Mouse (Mus musculus) bone marrow macrophage, adult 2 months (primary cell): ENCODE results near the gene Prkrip1. TPM values are rescaled to one million over a fixed set of nuclear protein-coding genes. Genes with fewer than 3 reads are reported as not detected.
"Not testable (repeated sequence)": the region's sequence is repeated elsewhere in the genome, so short reads cannot be mapped to it uniquely, and the experiment has no call there.

Source experiments
- H3K27ac ChIP-seq: 2 replicates; pipeline ENCODE4 v1.5.1; 2012; ENCODE audit warnings: low read depth, low read length; ENCODE audit not compliant: insufficient read depth
- H3K4me1 ChIP-seq: 2 replicates; pipeline ENCODE4 v1.6.1; 2012; ENCODE audit warnings: low read length; ENCODE audit not compliant: control insufficient read depth, insufficient read depth
- H3K4me3 ChIP-seq: 2 replicates; pipeline ENCODE4 v1.5.1; 2012; ENCODE audit warnings: mild to moderate bottlenecking, low read length, moderate library complexity; ENCODE audit not compliant: insufficient read depth
- CTCF ChIP-seq: IDR thresholded peaks from 2 replicates; pipeline ENCODE4 v1.5.1; 2012; ENCODE audit warnings: low read depth, mild to moderate bottlenecking, low read length, moderate library complexity
- POLR2A ChIP-seq: IDR thresholded peaks from 2 replicates; pipeline ENCODE4 v1.6.1; 2012; ENCODE audit warnings: mild to moderate bottlenecking, low read depth, low read length, borderline replicate concordance
- polyA plus RNA-seq: library from polyadenylated mRNA; stranded (reverse); fragments of >200 nt; gene quantifications from 2 replicates; pipeline ENCODE4 v1.2.4, GENCODE M21; 2012; ENCODE audit not compliant: missing spikeins, insufficient read depth, insufficient read length

Prkrip1 gene
- polyA plus RNA-seq, 1 experiment = 22.7 TPM

DNA sequence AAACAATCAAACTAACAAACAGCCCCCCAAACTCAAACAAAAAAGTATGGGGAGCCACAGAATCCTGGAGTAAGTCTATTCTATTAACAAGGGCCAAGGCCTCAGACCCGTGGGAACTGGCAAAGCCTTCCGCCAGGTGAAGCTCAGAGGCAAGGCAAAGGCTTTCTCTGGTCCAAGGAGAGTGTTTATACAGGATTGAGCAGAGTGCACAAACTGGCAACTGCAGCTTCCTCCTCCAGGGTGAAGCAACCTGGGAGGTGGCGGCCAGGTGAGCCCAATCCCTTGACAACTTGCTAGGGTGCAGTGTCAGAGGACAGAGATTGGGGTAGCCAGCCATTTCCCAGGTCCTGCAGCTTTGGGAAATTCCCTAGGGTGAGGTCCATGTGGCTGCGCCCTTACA lies 31.5 kb downstream of the Prkrip1 start:
- H3K27ac ChIP-seq = no peak overlapping the region
- H3K4me3 ChIP-seq = no peak overlapping the region
- H3K4me1 ChIP-seq = peaks cover 11% of the 10 kb centered on the region
- TF ChIP-seq CTCF (no peak), POLR2A (no peak)

DNA sequence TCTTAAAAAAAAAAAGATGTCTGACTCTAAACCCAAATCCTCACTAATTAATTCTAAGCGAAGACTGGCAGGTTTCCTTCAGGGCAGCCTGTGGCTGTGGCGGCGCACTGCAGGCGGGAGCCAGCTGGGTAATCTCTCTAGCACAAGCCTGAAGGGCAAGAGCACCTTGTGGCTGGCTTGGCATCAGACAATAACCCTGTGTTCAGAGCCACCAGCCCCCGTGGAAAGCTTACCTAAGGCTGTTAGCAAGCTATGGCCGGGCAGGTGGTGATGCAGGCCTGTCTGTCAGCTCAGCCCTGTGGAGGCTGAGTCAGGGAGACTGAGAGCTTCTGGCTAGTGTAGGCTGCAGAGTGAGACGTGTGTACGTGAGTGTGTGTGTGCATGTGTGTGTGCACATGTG lies 33.5 kb downstream of the Prkrip1 start:
- H3K4me1 ChIP-seq = peaks cover 7% of the 10 kb centered on the region

DNA sequence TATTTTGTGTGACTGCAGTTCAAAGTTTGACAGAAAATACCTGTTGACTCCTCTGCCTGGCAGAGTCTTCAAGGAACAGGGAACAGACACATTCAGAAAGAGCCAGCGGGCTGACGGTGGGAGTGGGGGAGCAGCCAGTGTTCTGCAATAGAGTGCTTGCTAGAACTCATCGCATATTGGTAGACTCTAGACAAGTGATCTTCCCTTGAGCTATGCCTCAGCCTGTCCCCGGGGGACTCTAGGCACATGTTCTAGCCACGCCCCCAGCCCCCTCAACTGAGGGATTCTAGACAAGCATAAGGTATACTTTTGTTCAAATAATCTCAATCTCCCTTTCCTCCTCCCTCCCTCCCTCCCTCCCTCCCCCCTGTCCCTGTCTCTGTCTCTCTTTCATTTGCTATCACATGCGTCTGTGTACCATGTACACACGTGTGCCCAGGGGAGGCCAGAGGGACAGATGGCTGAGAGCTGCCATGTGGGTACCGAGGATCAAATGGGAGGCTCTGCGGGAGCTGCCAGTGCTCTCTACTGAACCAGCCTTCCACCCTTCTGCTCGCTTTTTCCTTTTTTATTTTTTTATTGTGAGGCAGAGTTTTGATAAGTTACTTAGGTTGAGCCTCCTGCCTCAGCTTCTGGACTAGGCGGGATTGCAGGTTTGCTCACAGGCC lies 34.8 kb downstream of the Prkrip1 start:
- TF ChIP-seq CTCF = no peak
- H3K4me3 ChIP-seq = no peak overlapping the region
- H3K4me1 ChIP-seq = no peaks in the 10 kb centered on the region
- H3K27ac ChIP-seq = no peak overlapping the region

More for the DNA sequence above, 33.5 kb downstream of the Prkrip1 start:
- Histone ChIP-seq H3K27ac (no peak overlapping the region), H3K4me3 (no peak overlapping the region)
- TF ChIP-seq CTCF (no peak), POLR2A (no peak)

DNA sequence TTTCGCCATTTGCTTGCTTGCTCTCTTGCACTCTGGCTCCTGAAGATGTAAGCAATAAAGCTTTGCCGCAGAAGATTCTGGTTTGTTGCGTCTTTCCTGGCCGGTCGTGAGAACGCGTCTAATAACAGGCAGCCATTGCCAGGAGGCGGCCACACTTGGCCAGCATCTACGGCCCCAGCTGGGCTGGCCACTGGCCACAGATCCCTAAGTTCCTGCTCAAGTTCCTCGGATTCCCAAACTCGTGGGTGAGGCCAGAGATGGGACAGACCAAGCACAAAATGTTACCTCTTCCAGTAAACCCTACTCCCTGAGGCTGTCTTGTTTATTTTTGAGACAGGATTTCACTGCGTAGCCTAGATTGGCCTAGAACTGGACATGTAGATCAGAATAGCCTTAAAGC lies 38.7 kb downstream of the Prkrip1 start:
- not testable (repeated sequence) for H3K27ac ChIP-seq, H3K4me3 ChIP-seq, H3K4me1 ChIP-seq

DNA sequence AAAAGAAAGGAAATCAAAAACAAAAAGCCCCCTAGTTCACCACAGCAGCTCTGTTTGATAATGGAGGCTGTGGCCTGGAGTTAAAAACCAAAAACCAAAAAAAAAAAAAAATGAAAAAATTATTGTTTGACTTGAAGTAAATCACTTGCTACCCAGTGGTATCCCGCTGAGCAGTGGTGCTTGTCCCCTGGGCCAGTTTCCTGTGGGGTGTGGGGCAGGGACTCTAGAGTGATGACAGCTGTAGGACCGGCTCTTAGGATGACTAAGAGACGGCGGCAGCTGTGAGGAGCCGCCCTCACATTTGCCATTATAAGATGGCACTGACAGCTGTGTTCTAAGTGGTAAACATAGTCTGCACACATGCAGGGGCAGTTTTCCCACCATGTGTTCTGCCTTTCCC lies 43.4 kb downstream of the Prkrip1 start:
- Histone ChIP-seq H3K27ac (no peak overlapping the region), H3K4me1 (peaks cover 12% of the 10 kb centered on the region), H3K4me3 (no peak overlapping the region)
- TF ChIP-seq POLR2A (no peak), CTCF (no peak)

DNA sequence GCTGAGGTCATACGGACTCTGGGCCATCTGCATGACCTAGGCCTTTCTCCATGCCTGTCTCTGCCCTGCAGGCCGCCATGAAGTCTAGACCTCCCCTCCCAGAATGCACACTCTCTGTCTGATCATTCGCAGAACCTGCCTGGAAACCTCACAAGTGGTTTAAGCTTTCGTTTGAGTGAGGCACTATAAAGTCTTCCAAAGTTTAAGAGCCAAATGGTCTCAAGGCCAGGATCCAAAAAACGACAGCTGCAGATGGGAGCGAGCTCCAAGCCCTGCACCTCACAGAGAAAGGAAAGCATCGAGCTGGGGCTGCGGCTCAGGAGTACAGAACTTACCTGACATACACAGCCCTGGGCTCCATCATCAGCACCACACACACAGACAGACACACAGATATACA lies 46.4 kb downstream of the Prkrip1 start:
- H3K4me1 ChIP-seq = peaks cover 27% of the 10 kb centered on the region
- no peak overlapping the region for H3K27ac ChIP-seq
- no peak overlapping the region for H3K4me3 ChIP-seq
- TF ChIP-seq CTCF (no peak), POLR2A (no peak)

DNA sequence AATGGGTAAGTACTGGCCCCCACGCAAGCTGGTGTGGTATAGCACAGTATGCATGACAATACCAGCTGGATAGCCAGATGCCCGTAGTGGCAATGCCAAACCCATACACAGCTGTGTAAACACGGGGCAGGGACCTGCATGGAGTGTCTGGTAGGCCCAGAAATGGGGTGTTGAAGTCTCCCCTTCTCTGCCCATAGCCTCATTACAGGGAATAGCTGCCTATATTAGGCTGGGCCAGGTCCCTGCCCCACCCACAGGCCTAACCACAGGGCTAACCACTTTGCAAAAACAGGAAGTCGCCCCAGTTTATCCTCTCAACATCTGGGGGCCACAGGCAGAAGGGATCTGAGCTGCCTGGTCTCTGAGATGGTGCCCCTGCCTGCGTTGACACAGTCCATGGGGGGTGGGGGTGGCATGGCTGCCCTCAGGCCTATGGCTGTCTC lies 49.6 kb downstream of the Prkrip1 start:
- peak overlapping the region; percentile 8; the same call in 1 of the 2 replicates for H3K27ac ChIP-seq

DNA sequence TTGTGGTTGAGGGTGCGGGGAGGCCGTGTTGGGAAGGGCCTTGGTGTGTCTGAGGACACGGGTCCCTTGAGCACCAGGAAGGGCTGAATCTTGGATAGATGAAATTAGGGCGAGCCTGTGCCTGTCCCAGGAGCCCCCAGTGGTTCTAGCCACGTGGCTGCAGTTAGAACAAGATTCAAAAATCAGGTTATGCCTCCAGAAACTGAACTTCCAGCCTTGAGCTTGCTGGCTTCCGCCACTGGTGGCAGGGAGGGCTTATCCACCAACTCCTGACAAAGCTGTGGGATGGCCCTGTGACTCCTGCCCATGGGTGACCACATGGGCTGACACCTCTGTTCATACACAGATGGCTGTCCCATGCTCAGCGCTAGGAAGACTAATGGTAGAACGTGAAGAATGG lies 51.1 kb downstream of the Prkrip1 start:
- TF ChIP-seq CTCF = no peak
- TF ChIP-seq POLR2A = no peak
- Histone ChIP-seq H3K27ac (no peak overlapping the region), H3K4me3 (no peak overlapping the region), H3K4me1 (peaks cover 26% of the 10 kb centered on the region)

More for the DNA sequence above, 49.6 kb downstream of the Prkrip1 start:
- H3K4me3 ChIP-seq = not testable (repeated sequence)
- H3K4me1 ChIP-seq = peaks cover 27% of the 10 kb centered on the region

DNA sequence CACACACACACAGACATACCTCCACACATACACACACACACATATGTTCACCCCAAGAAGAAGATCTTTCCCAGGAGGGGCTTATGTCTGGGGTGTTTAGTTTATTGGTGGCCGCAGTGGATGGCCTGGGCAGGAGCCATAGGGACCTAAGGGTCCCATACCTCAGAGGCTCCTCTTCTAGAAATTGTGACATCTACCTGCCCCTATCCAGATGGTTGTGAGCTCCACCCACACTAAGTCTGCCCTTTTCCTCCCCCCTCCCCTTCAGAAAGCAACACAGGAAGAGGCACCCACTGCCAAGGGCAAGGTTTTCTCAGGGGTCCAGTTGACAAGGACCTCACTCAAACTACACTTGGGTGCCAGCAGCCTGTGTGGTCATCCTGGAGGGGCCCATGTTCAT lies 51.8 kb downstream of the Prkrip1 start:
- Histone ChIP-seq H3K4me1 (peaks cover 19% of the 10 kb centered on the region), H3K4me3 (no peak overlapping the region), H3K27ac (no peak overlapping the region)
- TF ChIP-seq POLR2A (no peak), CTCF (no peak)

DNA sequence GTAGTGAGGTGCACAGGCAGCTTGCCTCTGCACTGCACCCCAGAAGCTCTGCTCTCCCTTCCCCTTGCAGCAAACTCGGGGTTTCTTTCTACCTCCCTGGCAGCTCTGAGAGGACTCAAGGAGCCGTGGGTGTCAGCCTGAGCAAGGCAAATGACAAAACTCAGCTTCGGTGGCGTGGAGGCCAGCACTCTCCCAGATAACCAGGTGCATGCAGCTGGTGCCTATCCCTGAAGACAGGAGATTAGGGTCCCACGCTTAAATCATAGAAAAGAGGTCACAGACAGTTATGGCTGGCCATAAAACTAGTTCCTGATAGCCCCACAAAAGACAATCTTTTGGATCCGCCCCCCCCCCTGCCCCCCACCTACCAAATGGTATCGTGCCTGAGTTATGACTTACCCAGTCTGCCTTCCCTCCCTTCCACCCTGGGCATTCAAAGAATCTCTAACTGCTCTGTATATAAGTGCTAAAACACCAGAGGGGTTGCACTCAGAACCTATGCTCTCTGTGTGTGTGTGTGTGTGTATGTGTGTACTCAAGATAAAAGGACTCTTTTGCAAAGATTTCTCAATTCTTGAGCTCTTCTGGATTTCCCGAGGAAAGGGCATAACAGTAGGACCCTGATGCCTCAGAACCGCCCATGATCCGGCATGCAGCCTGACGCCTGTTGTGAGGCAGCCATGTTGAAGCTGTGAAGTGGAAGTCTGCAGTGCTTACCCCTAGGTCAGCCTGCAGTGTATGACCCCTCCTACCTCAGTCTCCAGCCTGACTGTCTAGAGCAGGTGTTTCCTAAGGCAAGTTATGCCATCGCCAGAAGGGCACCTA lies 53.9 kb downstream of the Prkrip1 start:
- no peak overlapping the region for H3K4me3 ChIP-seq
- TF ChIP-seq CTCF (no peak), POLR2A (no peak)
- H3K4me1 ChIP-seq = peaks cover 25% of the 10 kb centered on the region
- H3K27ac ChIP-seq = no peak overlapping the region
